Mouse (Mus musculus) cerebellum, adult 2 months (tissue): Measurements from ENCODE around the gene Dpt. TPM values are rescaled to one million over a fixed set of nuclear protein-coding genes. Genes with fewer than 3 reads are reported as not detected.

Experiments
- DNase-seq, 2 experiments: peaks; one replicate each; pipeline ENCODE4 v3.0.0; 2021
- H3K27ac ChIP-seq: fragments of 200-500 bp; 2 replicates; pipeline ENCODE4 v1.5.1; 2012; ENCODE audit warnings: low read length, control low read depth, inconsistent platforms; ENCODE audit not compliant: insufficient read depth
- H3K27me3 ChIP-seq: fragments of 200-500 bp; 2 replicates; pipeline ENCODE4 v1.6.1; 2012; ENCODE audit warnings: inconsistent platforms, mild to moderate bottlenecking, low read length, moderate library complexity; ENCODE audit not compliant: control insufficient read depth, insufficient read depth
- H3K4me1 ChIP-seq: fragments of 200-500 bp; 2 replicates; pipeline ENCODE4 v1.6.1; 2011; ENCODE audit warnings: low read length; ENCODE audit not compliant: control insufficient read depth, insufficient read depth
- H3K4me3 ChIP-seq: fragments of 200-500 bp; replicated peaks from 2 replicates; pipeline ENCODE3; 2011; ENCODE audit warnings: mild to moderate bottlenecking, low read depth, low read length, control low read depth; ENCODE audit not compliant: insufficient read depth
- CTCF ChIP-seq: fragments of 200-500 bp; IDR thresholded peaks from 2 replicates; pipeline ENCODE4 v1.5.1; 2011; ENCODE audit warnings: low read depth, mild to moderate bottlenecking, control low read depth, low read length, moderate library complexity, borderline replicate concordance; ENCODE audit not compliant: insufficient read depth
- POLR2A ChIP-seq: fragments of 200-500 bp; IDR thresholded peaks from 2 replicates; pipeline ENCODE4 v1.6.1; 2011; ENCODE audit warnings: low read length, control low read depth, borderline replicate concordance; ENCODE audit not compliant: insufficient read depth
- WGBS: fragments of 180-500 bp; shearing (Covaris S2); methylation state at CpG from one replicate; pipeline ENCODE4 v1.1.7; 2018; 5-methylcytosine and 5-hydroxymethylcytosine counted together
- polyA plus RNA-seq: library from polyadenylated mRNA; depleted of rRNA; stranded (reverse); fragments of >200 nt; gene quantifications from 2 replicates; pipeline ENCODE4 v1.2.3, GENCODE M21; 2012; rRNA removed

Gene Dpt
- 0.06 and 0.10 TPM in 2 replicates for polyA plus RNA-seq

DNA sequence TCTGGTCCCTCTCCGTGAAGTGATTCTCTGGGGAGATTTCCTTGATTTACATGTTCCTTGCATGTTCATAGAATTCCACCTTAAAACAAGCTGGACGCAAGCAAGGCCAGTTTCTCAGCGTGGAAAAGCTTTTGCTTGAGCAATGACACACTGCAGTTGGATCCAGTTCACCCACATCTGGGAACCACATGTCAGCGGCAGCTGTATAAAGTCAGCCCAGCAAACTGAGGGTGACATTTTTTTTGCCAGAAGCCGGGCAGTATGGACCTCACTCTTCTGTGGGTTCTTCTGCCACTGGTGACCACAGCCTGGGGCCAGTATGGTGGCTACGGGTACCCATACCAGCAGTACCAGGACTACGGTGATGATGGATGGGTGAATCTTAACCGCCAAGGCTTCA, at the start of gene Dpt:
Dpt (plus strand) TSS at position 174 of the 400 bp plus-strand sequence.
- TF ChIP-seq CTCF (no peak), POLR2A (no peak)
- Histone ChIP-seq H3K4me3 (no peak within 1 kb of the TSS), H3K27me3 (no peaks in the 10 kb centered on the region), H3K4me1 (peaks cover 7% of the 10 kb centered on the region), H3K27ac (no peak within 1 kb of the TSS)
- 91% methylated on average over 8 of the region's 8 CpGs for WGBS
- no peak for DNase-seq

DNA sequence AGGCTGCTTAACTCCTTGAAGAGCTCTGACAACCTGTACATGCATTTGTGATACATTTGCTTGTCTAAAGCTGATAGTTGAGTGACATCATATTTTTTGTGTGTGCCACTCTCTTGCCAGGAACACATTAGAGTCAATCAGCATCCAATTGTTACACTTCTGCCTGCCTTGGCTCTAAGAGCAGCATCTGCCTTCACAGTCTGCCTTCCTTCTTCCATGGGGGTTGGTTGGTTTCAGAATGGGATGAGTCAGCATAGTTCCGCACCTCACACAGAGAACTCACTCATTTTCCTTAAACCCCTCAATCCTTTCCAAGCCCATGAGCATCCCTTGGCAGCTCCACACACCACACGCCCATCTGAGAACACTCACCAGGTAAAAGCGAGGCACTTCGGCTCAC, 42.7 kb upstream of the Dpt start:
- Histone ChIP-seq H3K4me3 (no peak overlapping the region), H3K27me3 (no peaks in the 10 kb centered on the region), H3K4me1 (no peaks in the 10 kb centered on the region), H3K27ac (no peak overlapping the region)
- TF ChIP-seq POLR2A (no peak), CTCF (no peak)
- DNase-seq, result no peak
- 89% methylated on average over 4 of the region's 4 CpGs for WGBS

DNA sequence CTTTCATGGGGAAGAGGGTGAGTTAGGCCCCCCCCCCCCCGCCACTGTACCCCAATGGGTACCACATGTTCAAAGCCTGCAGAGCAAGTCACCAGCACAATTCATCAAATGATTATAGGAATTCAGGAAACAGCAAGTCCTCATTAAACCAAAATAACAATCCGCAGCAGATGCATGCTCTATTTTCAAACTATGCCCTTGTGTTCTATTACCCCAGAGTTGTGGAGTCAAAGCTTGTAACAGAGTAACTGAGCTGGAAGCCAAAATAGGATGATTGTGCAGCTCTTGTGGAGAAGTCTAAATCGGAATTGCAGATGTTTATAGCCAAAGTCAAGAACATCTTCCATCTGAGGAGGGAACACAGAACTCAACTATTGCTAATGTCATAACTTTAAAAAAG, 40.8 kb upstream of the Dpt start:
- WGBS, result 93% methylated on average over 3 of the region's 3 CpGs
- no peak overlapping the region for H3K27ac ChIP-seq
- no peaks in the 10 kb centered on the region for H3K4me1 ChIP-seq
- TF ChIP-seq POLR2A, result no peak
- TF ChIP-seq CTCF, result no peak
- no peak overlapping the region for H3K4me3 ChIP-seq
- no peaks in the 10 kb centered on the region for H3K27me3 ChIP-seq
- DNase-seq, result no peak

DNA sequence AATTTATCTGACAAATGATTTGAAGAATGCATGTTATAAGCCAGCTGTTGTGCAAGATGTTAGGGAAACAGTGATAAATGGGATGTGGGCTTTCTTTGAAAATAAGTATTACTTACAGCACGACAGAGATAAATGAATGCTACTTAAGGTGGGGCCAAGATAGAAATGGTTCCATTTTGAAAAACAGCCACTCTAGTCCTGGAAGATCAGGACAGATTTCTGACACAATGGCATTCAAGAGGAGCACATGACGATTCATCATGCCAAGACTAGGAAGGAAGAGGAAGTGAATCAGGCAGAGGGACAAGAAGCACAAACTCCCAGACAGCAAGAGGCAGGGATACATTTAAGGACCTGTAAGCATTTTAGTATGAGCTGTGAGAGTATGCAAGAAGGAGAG, 39.5 kb upstream of the Dpt start:
- DNase-seq, result no peak
- WGBS, result 53% methylated on average over 2 of the region's 2 CpGs
- no peak overlapping the region for H3K27ac ChIP-seq

DNA sequence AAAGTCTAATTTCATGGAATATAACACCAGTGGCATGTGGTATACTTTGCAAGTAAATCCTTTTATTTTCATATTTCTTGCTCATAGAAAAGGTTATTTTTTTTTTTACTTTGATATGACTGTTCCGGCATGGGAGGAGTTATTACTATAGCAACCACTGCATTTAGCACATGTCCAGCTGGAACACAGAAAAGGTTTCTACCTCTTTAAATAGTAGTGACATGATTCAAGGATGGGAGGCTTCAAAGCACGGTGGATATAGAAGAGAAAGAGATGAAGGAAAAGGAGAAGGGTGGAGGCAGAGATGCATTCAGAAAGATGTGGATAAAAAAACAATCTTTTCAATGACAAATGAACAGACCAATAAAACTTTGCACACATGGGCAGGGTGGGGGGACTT, 38.0 kb upstream of the Dpt start:
- DNase-seq, result no peak
- no peaks in the 10 kb centered on the region for H3K4me1 ChIP-seq
- no peak overlapping the region for H3K27ac ChIP-seq
- TF ChIP-seq CTCF, result no peak
- no peak for TF ChIP-seq POLR2A
- 47% methylated on average over 2 of the region's 2 CpGs for WGBS
- H3K4me3 ChIP-seq, result no peak overlapping the region
- H3K27me3 ChIP-seq, result no peaks in the 10 kb centered on the region

More for the DNA sequence above, 39.5 kb upstream of the Dpt start:
- no peak overlapping the region for H3K4me3 ChIP-seq
- no peaks in the 10 kb centered on the region for H3K27me3 ChIP-seq
- H3K4me1 ChIP-seq, result no peaks in the 10 kb centered on the region
- TF ChIP-seq CTCF, result no peak
- no peak for TF ChIP-seq POLR2A

DNA sequence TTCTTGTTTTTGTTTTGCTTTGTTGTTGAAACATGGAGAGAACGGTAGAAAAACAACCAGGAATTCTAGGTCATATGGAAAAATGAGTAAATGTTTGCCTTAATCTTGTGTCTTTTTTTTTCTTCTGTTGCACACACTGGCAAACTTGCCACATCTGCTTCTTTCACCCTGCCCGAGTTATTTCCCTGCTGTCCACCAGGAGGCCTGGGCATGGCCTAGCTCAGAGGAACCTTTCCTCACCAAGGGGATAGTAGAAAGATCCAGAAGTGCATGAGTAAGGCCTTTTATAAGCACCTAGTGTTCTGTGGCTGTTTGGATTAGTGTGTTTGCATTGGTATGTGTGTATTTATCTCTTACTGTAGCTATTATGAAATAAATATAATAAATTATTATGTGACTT, 34.2 kb upstream of the Dpt start:
- Histone ChIP-seq H3K27me3 (no peaks in the 10 kb centered on the region), H3K4me3 (no peak overlapping the region), H3K27ac (no peak overlapping the region), H3K4me1 (no peaks in the 10 kb centered on the region)
- WGBS, result 60% methylated on average over 2 of the region's 2 CpGs
- TF ChIP-seq CTCF (peak; percentile 29; the same call in 1 of the 2 replicates), POLR2A (no peak)
- no peak for DNase-seq

DNA sequence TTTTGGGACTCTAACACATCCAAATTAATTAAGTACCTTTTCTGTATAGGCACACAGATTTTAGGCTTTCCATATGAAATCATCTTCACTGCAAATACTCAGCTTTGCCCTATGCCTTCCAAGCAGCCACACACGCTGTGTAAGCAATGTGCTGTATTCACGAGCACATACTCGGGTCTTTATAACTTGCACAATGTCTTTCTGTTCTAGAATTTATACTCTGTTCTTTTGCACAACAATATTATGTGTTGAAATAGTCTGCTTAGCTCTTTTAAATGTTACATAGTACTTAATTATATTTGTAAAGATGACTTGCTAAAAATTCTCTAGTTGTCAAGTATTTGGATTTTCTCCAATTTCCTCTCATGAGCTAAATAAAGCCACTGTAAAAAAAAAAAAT, 29.8 kb upstream of the Dpt start:
- H3K4me3 ChIP-seq, result no peak overlapping the region
- TF ChIP-seq CTCF, result no peak
- no peak for TF ChIP-seq POLR2A
- no peak overlapping the region for H3K27ac ChIP-seq
- WGBS, result 53% methylated on average over 3 of the region's 3 CpGs
- H3K27me3 ChIP-seq, result no peaks in the 10 kb centered on the region
- no peak for DNase-seq
- no peaks in the 10 kb centered on the region for H3K4me1 ChIP-seq

DNA sequence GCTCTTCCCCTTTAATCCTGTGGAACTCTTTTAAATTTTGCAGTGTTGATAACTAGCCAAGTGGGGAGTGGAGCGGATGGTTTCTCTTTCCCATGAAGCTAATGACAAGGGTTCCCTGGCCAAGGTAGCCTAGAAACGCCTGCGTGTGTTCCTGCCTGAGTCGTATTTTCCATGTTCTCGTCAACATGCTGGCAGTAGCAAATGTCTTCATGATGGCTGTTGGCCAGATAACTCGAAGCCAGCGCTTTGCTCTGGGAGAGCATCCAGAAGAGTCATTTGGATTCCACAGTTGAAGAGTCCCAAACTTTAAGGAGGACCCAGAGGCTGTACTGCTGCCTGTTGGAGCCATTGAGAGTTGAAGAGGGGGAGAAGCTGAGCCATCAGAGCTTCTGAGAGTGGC, 25.8 kb upstream of the Dpt start:
- no peak overlapping the region for H3K4me3 ChIP-seq
- TF ChIP-seq POLR2A (no peak), CTCF (no peak)
- no peak overlapping the region for H3K27ac ChIP-seq
- no peaks in the 10 kb centered on the region for H3K27me3 ChIP-seq
- DNase-seq, result peak; percentile 60 to 78
- H3K4me1 ChIP-seq, result no peaks in the 10 kb centered on the region
- 7% methylated on average over 7 of the region's 7 CpGs for WGBS
